Comparison of ENCODE assay signal across 8 mouse cellular contexts in genomic region chr12:99562073-99562866, GRCm38 (mm10). TPM values are rescaled to one million over a fixed set of nuclear protein-coding genes. Genes with fewer than 3 reads are reported as not detected.
DNase-seq lines count a peak whose midpoint lies in the region; ATAC-seq and TF ChIP-seq lines count a peak whose summit lies in the region.

No protein-coding gene starts in this region.

- under 1% methylated on average over 24 of the region's 24 CpGs for WGBS in embryonic facial prominence, embryonic 15.5 days
- under 1% methylated on average over 24 of the region's 24 CpGs for WGBS in heart, embryonic 12.5 days
- WGBS in kidney, embryonic 15.5 days, result under 1% methylated on average over 24 of the region's 24 CpGs
- WGBS in liver, adult 2 months, result 1% methylated on average over 24 of the region's 24 CpGs
- WGBS in stomach, embryonic 16.5 days, result under 1% methylated on average over 24 of the region's 24 CpGs

- no peaks in the 10 kb centered on the region for H3K27me3 ChIP-seq in embryonic facial prominence, embryonic 15.5 days
- no peaks in the 10 kb centered on the region for H3K27me3 ChIP-seq in heart, embryonic 12.5 days (replicated peaks)
- no peaks in the 10 kb centered on the region for H3K27me3 ChIP-seq in kidney, embryonic 15.5 days
- no peaks in the 10 kb centered on the region for H3K27me3 ChIP-seq in liver, adult 2 months (ENCODE audit: control insufficient read depth, insufficient read depth, low read length)
- H3K27me3 ChIP-seq in myocyte (ENCODE audit: control insufficient read depth, insufficient read depth, insufficient read length), result no peaks in the 10 kb centered on the region
- no peaks in the 10 kb centered on the region for H3K27me3 ChIP-seq in stomach, embryonic 16.5 days (ENCODE audit: control insufficient read depth, insufficient read depth, low read length)

- H3ac ChIP-seq in myocyte (ENCODE audit: control insufficient read depth, insufficient read length), result no peak overlapping the region

- H3K36me3 ChIP-seq in embryonic facial prominence, embryonic 15.5 days, result no peaks in the 10 kb centered on the region
- H3K36me3 ChIP-seq in heart, embryonic 12.5 days, result no peaks in the 10 kb centered on the region
- no peaks in the 10 kb centered on the region for H3K36me3 ChIP-seq in kidney, embryonic 15.5 days
- H3K36me3 ChIP-seq in liver, adult 2 months (ENCODE audit: control insufficient read depth, insufficient read depth, low read length), result no peaks in the 10 kb centered on the region
- no peaks in the 10 kb centered on the region for H3K36me3 ChIP-seq in myocyte (ENCODE audit: control insufficient read depth, insufficient read depth)
- no peaks in the 10 kb centered on the region for H3K36me3 ChIP-seq in stomach, embryonic 16.5 days (ENCODE audit: control insufficient read depth, insufficient read depth, low read length)

- 0 out of 2 replicates have a peak, but pooled peaks have one; percentile 28 for TF ChIP-seq POLR2A in liver, adult 2 months (IDR thresholded peaks at IDR 0.05; ENCODE audit: extremely low read depth, insufficient read depth, low read length)
- TF ChIP-seq POLR2A in myocyte (IDR thresholded peaks at IDR 0.05; ENCODE audit: insufficient read length, low read depth), result no peak

- peaks cover 9% of the 10 kb centered on the region; the same call in 1 of the 2 replicates for H3K79me2 ChIP-seq in liver, adult 2 months (ENCODE audit: control insufficient read depth, insufficient read depth, low read length)
- H3K79me2 ChIP-seq in myocyte (ENCODE audit: control insufficient read depth, insufficient read depth), result no peaks in the 10 kb centered on the region

- H3K4me2 ChIP-seq in embryonic facial prominence, embryonic 15.5 days (replicated peaks), result peak overlapping the region; percentile 87
- peak overlapping the region; percentile 71 for H3K4me2 ChIP-seq in heart, embryonic 12.5 days
- H3K4me2 ChIP-seq in kidney, embryonic 15.5 days, result peak overlapping the region; percentile 91
- H3K4me2 ChIP-seq in myocyte (ENCODE audit: low read depth), result peak overlapping the region; percentile 91
- peak overlapping the region; percentile 84 for H3K4me2 ChIP-seq in stomach, embryonic 16.5 days (ENCODE audit: low read depth, low read length)

- TF ChIP-seq CTCF in liver, adult 2 months (IDR thresholded peaks at IDR 0.05; ENCODE audit: low read depth, low read length), result 0 out of 2 replicates have a peak, but pooled peaks have one; percentile 16

- peak overlapping the region; percentile 87 for H3K4me3 ChIP-seq in embryonic facial prominence, embryonic 15.5 days (replicated peaks)
- peak overlapping the region; percentile 81 for H3K4me3 ChIP-seq in heart, embryonic 12.5 days
- peak overlapping the region; percentile 78 for H3K4me3 ChIP-seq in kidney, embryonic 15.5 days (replicated peaks)
- peak overlapping the region; percentile 95 for H3K4me3 ChIP-seq in liver, adult 2 months (ENCODE audit: insufficient read depth, low read depth, low read length)
- H3K4me3 ChIP-seq in myocyte, result peak overlapping the region; percentile 76
- H3K4me3 ChIP-seq in stomach, embryonic 16.5 days (replicated peaks; ENCODE audit: low read length), result peak overlapping the region; percentile 74

- ATAC-seq in CD4-positive, CD25-positive, alpha-beta regulatory T cell, adult 4 months, result peak; percentile 10
- peak; percentile 58; the same call in 1 of the 2 replicates for ATAC-seq in embryonic facial prominence, embryonic 15.5 days (ENCODE audit: insufficient number of reproducible peaks, low FRiP score, low TSS enrichment, low read depth)
- peak; percentile 49 for ATAC-seq in heart, embryonic 12.5 days (ENCODE audit: insufficient number of reproducible peaks, low FRiP score)
- ATAC-seq in kidney, embryonic 15.5 days (replicated peaks; ENCODE audit: low FRiP score), result peak; percentile 63
- peak; percentile 54 for ATAC-seq in stomach, embryonic 16.5 days (ENCODE audit: insufficient read depth, low FRiP score)

- peak; percentile 22 to 34 for DNase-seq in adrenal gland, postnatal 4 days (ENCODE audit: low spot score in 2 of 2)
- DNase-seq in liver, adult 2 months (ENCODE audit: extremely low read depth, low read depth, low spot score), result peak; percentile 69

- peak overlapping the region; percentile 71 for H3K27ac ChIP-seq in embryonic facial prominence, embryonic 15.5 days (replicated peaks)
- H3K27ac ChIP-seq in heart, embryonic 12.5 days (ENCODE audit: poor library complexity, severe bottlenecking), result peak overlapping the region; percentile 55
- peak overlapping the region; percentile 84 for H3K27ac ChIP-seq in kidney, embryonic 15.5 days
- peak overlapping the region; percentile 91 for H3K27ac ChIP-seq in liver, adult 2 months (replicated peaks; ENCODE audit: insufficient read depth, low read depth, low read length)
- peak overlapping the region; percentile 87 for H3K27ac ChIP-seq in stomach, embryonic 16.5 days (ENCODE audit: low read length)

- peak overlapping the region; percentile 9; the same call in 1 of the 2 replicates for H3K9ac ChIP-seq in embryonic facial prominence, embryonic 15.5 days
- H3K9ac ChIP-seq in heart, embryonic 12.5 days, result peak overlapping the region; percentile 91
- peak overlapping the region; percentile 79 for H3K9ac ChIP-seq in kidney, embryonic 15.5 days
- H3K9ac ChIP-seq in liver, adult 2 months (ENCODE audit: low read depth, low read length), result peak overlapping the region; percentile 77
- H3K9ac ChIP-seq in stomach, embryonic 16.5 days (ENCODE audit: low read length), result peak overlapping the region; percentile 73

- no peaks in the 10 kb centered on the region for H3K9me3 ChIP-seq in embryonic facial prominence, embryonic 15.5 days (replicated peaks)
- no peaks in the 10 kb centered on the region for H3K9me3 ChIP-seq in heart, embryonic 12.5 days (replicated peaks)
- no peaks in the 10 kb centered on the region for H3K9me3 ChIP-seq in kidney, embryonic 15.5 days (replicated peaks)
- no peaks in the 10 kb centered on the region for H3K9me3 ChIP-seq in stomach, embryonic 16.5 days (replicated peaks; ENCODE audit: control insufficient read depth, low read length)

- peaks cover 31% of the 10 kb centered on the region for H3K4me1 ChIP-seq in embryonic facial prominence, embryonic 15.5 days
- peaks cover 39% of the 10 kb centered on the region for H3K4me1 ChIP-seq in heart, embryonic 12.5 days (replicated peaks)
- peaks cover 30% of the 10 kb centered on the region for H3K4me1 ChIP-seq in kidney, embryonic 15.5 days
- peaks cover 8% of the 10 kb centered on the region; the same call in 1 of the 2 replicates for H3K4me1 ChIP-seq in liver, adult 2 months (ENCODE audit: control insufficient read depth, insufficient read depth, low read length)
- peaks cover 20% of the 10 kb centered on the region for H3K4me1 ChIP-seq in stomach, embryonic 16.5 days (ENCODE audit: control insufficient read depth, insufficient read depth, low read length)

TF ChIP-seq in myocyte, 11 proteins besides CTCF, POLR2A, EP300 and RAD21:
- TF ChIP-seq MYOG (IDR thresholded peaks at IDR 0.05; ENCODE audit: control insufficient read depth in 1 of 3, insufficient read depth in 1 of 3, insufficient read length in 2 of 3, low read depth in 2 of 3), result no peak
- no peak for TF ChIP-seq TCF3 (IDR thresholded peaks at IDR 0.05; ENCODE audit: insufficient read length, low read depth)
- no peak for TF ChIP-seq TCF12 (IDR thresholded peaks at IDR 0.05; ENCODE audit: insufficient read depth, poor library complexity, severe bottlenecking)
- no peak for TF ChIP-seq E2F4 (IDR thresholded peaks at IDR 0.05; ENCODE audit: insufficient read depth)
- TF ChIP-seq REST (IDR thresholded peaks at IDR 0.05; ENCODE audit: insufficient read depth, insufficient read length), result no peak
- no peak for TF ChIP-seq CEBPB (IDR thresholded peaks at IDR 0.05; ENCODE audit: insufficient read depth, poor library complexity, severe bottlenecking)
- no peak for TF ChIP-seq SRF (IDR thresholded peaks at IDR 0.05; ENCODE audit: control insufficient read depth, insufficient read length, low read depth)
- no peak for TF ChIP-seq MYOD1 (IDR thresholded peaks at IDR 0.05; ENCODE audit: control insufficient read depth in 1 of 3, insufficient read length in 2 of 3, low read depth in 2 of 3)
- no peak for TF ChIP-seq MAX (IDR thresholded peaks at IDR 0.05; ENCODE audit: low read depth)
- TF ChIP-seq USF1 (IDR thresholded peaks at IDR 0.05; ENCODE audit: low read depth), result no peak

RNA-seq across cellular contexts. Expression of gene Foxn3, which starts 1.1 kb away (rescaled TPM):
- 100 to 1,000 TPM; 129 to 166 TPM for polyA plus RNA-seq in CD4-positive, CD25-positive, alpha-beta regulatory T cell, adult 4 months (2017; shearing (Covaris generic))
- total RNA-seq in adrenal gland, postnatal 4 days (2021), result 10 to 100 TPM; 95.0 to 97.1 TPM
- 89.2 and 97.6 TPM in 2 replicates for polyA plus RNA-seq in embryonic facial prominence, embryonic 15.5 days (2015; fragmentation: Nextera tagmentation; extraction: Ambion mirVana)
- polyA plus RNA-seq in heart, embryonic 12.5 days (2016; fragmentation: Nextera tagmentation; extraction: Ambion mirVana), result 66.2 and 69.1 TPM in 2 replicates
- polyA plus RNA-seq in kidney, embryonic 15.5 days (2015; fragmentation: Nextera tagmentation; extraction: Ambion mirVana), result 60.8 and 65.7 TPM in 2 replicates
- total RNA-seq in liver, adult 2 months (2014; rRNA removed), result 21.1 and 23.9 TPM in 2 replicates
- 22.4 and 27.3 TPM in 2 replicates for polyA plus RNA-seq in liver, adult 2 months (2012; rRNA removed)
- polyA plus RNA-seq in myocyte (2012; fragmentation: generic; extraction: Trizol), result 5.8 TPM
- 51.2 and 58.3 TPM in 2 replicates for polyA plus RNA-seq in stomach, embryonic 16.5 days (2015; fragmentation: Nextera tagmentation; extraction: Ambion mirVana)

Comparison
In these comparisons a context has a peak if more than half of its experiments do, and no peak if none do; other contexts are left out.
1. Peak in every context shown above with its lines: DNase-seq, ATAC-seq, H3K4me3 ChIP-seq and H3K27ac ChIP-seq.
2. ATAC-seq: peak in every context shown above with its lines; median percentile 63 in kidney, embryonic 15.5 days; 58 in embryonic facial prominence, embryonic 15.5 days; 54 in stomach, embryonic 16.5 days; 49 in heart, embryonic 12.5 days; 10 in CD4-positive, CD25-positive, alpha-beta regulatory T cell, adult 4 months.
3. H3K9ac ChIP-seq: peak in every context shown above with its lines; median percentile 91 in heart, embryonic 12.5 days; 79 in kidney, embryonic 15.5 days; 77 in liver, adult 2 months; 73 in stomach, embryonic 16.5 days; 9 in embryonic facial prominence, embryonic 15.5 days.